In genomic region chr12:16840842-16841782, GRCm38 (mm10) we compare ENCODE assay signal across 10 mouse cellular contexts. TPM values are rescaled to one million over a fixed set of nuclear protein-coding genes. Genes with fewer than 3 reads are reported as not detected.
A peak's percentile ranks its signal among the peaks of the same experiment; 100 is the strongest.
DNase-seq lines count a peak whose midpoint lies in the region; ATAC-seq lines count a peak whose summit lies in the region.
"Had no signal": no experiment of that assay in that cellular context is flagged by ENCODE, and none has a peak within 500 bp of the region (broad histone marks: within the 10 kb centered on the region; RNA-seq: fewer than 3 reads in every experiment).

No protein-coding gene starts in this region.

- no peak overlapping the region for H3K4me3 ChIP-seq in hindbrain, embryonic 12.5 days
- H3K4me3 ChIP-seq: hindbrain, embryonic 15.5 days; limb, embryonic 15.5 days had no signal

- no peak overlapping the region for H3K4me2 ChIP-seq in hindbrain, embryonic 12.5 days (replicated peaks)
- H3K4me2 ChIP-seq: hindbrain, embryonic 15.5 days; limb, embryonic 15.5 days had no signal

- H3K9me3 ChIP-seq in hindbrain, embryonic 12.5 days (replicated peaks): no peaks in the 10 kb centered on the region; the same call in 1 of the 2 replicates
- H3K9me3 ChIP-seq: hindbrain, embryonic 15.5 days; limb, embryonic 15.5 days had no signal

- H3K36me3 ChIP-seq in hindbrain, embryonic 12.5 days: no peaks in the 10 kb centered on the region
- H3K36me3 ChIP-seq: hindbrain, embryonic 15.5 days; limb, embryonic 15.5 days had no signal

- no peak overlapping the region for H3K27ac ChIP-seq in hindbrain, embryonic 12.5 days
- H3K27ac ChIP-seq: hindbrain, embryonic 15.5 days; limb, embryonic 15.5 days had no signal

- peak; percentile 39; the same call in 1 of the 2 replicates for ATAC-seq in megakaryocyte progenitor cell, adult 5-6 weeks (replicated peaks; ENCODE audit: poor library complexity)
- no peak for ATAC-seq in granulocyte monocyte progenitor cell, adult 5-6 weeks (replicated peaks; ENCODE audit: poor library complexity, severe bottlenecking)
- no peak for ATAC-seq in hindbrain, embryonic 12.5 days (ENCODE audit: low FRiP score)

- 81% methylated on average over 8 of the region's 8 CpGs for WGBS in hindbrain, embryonic 12.5 days

- intact Hi-C loops in heart, postnatal 25 days (cut with DNase I): no loop called here
- intact Hi-C loops in left cerebral cortex, postnatal 36 days (cut with DNase I): no loop called here

- H3K27me3 ChIP-seq in hindbrain, embryonic 12.5 days: no peaks in the 10 kb centered on the region
- H3K27me3 ChIP-seq: hindbrain, embryonic 15.5 days; limb, embryonic 15.5 days had no signal

- H3K4me1 ChIP-seq in hindbrain, embryonic 12.5 days: no peaks in the 10 kb centered on the region
- H3K4me1 ChIP-seq: hindbrain, embryonic 15.5 days had no signal

- H3K9ac ChIP-seq in hindbrain, embryonic 12.5 days: no peak overlapping the region
- H3K9ac ChIP-seq: hindbrain, embryonic 15.5 days; limb, embryonic 15.5 days had no signal

- DNase-seq in gastrocnemius, adult 18-20 months (ENCODE audit: low spot score): peak; percentile 45
- no peak for DNase-seq in gastrocnemius, postnatal 10 days
- peak; percentile 65 for DNase-seq in adrenal gland, postnatal 10 days
- DNase-seq in heart, postnatal 25 days (ENCODE audit: low spot score): peak; percentile 36
- no peak for DNase-seq in left cerebral cortex, postnatal 36 days (ENCODE audit: low spot score in 2 of 2)

RNA-seq across cellular contexts. Expression of gene E2f6, which starts 30.3 kb away (rescaled TPM):
- total RNA-seq in gastrocnemius, adult 18-20 months (2021): 100 to 1,000 TPM; 143 to 161 TPM
- total RNA-seq in gastrocnemius, postnatal 10 days (2021): 10 to 100 TPM; 57.2 to 60.9 TPM
- total RNA-seq in adrenal gland, postnatal 10 days (2021): 10 to 100 TPM; 27.5 to 43.8 TPM
- 10 to 100 TPM; 67.2 to 69.3 TPM for total RNA-seq in heart, postnatal 25 days (2021)
- total RNA-seq in megakaryocyte progenitor cell, adult 5-6 weeks (2015): 51.7 and 60.3 TPM in 2 replicates
- total RNA-seq in megakaryocyte progenitor cell, adult 5-6 weeks (2017): 49.2 and 49.9 TPM in 2 replicates
- total RNA-seq in granulocyte monocyte progenitor cell, adult 5-6 weeks (2014; fragmentation: Nextera tagmentation): 41.0 and 41.9 TPM in 2 replicates
- 38.8 and 43.9 TPM in 2 replicates for total RNA-seq in granulocyte monocyte progenitor cell, adult 5-6 weeks (2017)
- 65.9 and 75.6 TPM in 2 replicates for polyA plus RNA-seq in hindbrain, embryonic 12.5 days (2016; fragmentation: Nextera tagmentation; extraction: Ambion mirVana)
- total RNA-seq in left cerebral cortex, postnatal 36 days (2021): 10 to 100 TPM; 32.4 to 37.5 TPM

RNA-seq across cellular contexts. Expression of gene Greb1, which starts 40.4 kb away (rescaled TPM):
- total RNA-seq in gastrocnemius, adult 18-20 months (2021): 1 to 10 TPM in 1 of 2 experiments, under 1 TPM in 1; 0.43 to 3.9 TPM
- total RNA-seq in gastrocnemius, postnatal 10 days (2021): under 1 TPM; 0.59 to 0.66 TPM
- total RNA-seq in adrenal gland, postnatal 10 days (2021): 10 to 100 TPM; 19.3 to 37.1 TPM
- total RNA-seq in heart, postnatal 25 days (2021): under 1 TPM; 0.31 TPM
- total RNA-seq in megakaryocyte progenitor cell, adult 5-6 weeks (2015): 0.02 TPM in 1 of 2 replicates, not detected in the other
- 0.04 and 0.17 TPM in 2 replicates for total RNA-seq in megakaryocyte progenitor cell, adult 5-6 weeks (2017)
- 0.49 TPM in 1 of 2 replicates, not detected in the other for total RNA-seq in granulocyte monocyte progenitor cell, adult 5-6 weeks (2014; fragmentation: Nextera tagmentation)
- 0.13 and 0.26 TPM in 2 replicates for total RNA-seq in granulocyte monocyte progenitor cell, adult 5-6 weeks (2017)
- polyA plus RNA-seq in hindbrain, embryonic 12.5 days (2016; fragmentation: Nextera tagmentation; extraction: Ambion mirVana): 4.5 and 6.5 TPM in 2 replicates
- 1 to 10 TPM; 1.5 to 1.9 TPM for total RNA-seq in left cerebral cortex, postnatal 36 days (2021)

RNA-seq across cellular contexts. Expression of gene Rock2, which starts 53.6 kb away (rescaled TPM):
- 10 to 100 TPM; 71.6 to 89.3 TPM for total RNA-seq in gastrocnemius, adult 18-20 months (2021)
- 100 to 1,000 TPM; 102 to 115 TPM for total RNA-seq in gastrocnemius, postnatal 10 days (2021)
- total RNA-seq in adrenal gland, postnatal 10 days (2021): 10 to 100 TPM; 49.0 to 67.2 TPM
- total RNA-seq in heart, postnatal 25 days (2021): 10 to 100 TPM; 72.8 to 84.7 TPM
- total RNA-seq in megakaryocyte progenitor cell, adult 5-6 weeks (2015): 56.7 and 64.2 TPM in 2 replicates
- 45.8 and 69.0 TPM in 2 replicates for total RNA-seq in megakaryocyte progenitor cell, adult 5-6 weeks (2017)
- 43.1 and 49.4 TPM in 2 replicates for total RNA-seq in granulocyte monocyte progenitor cell, adult 5-6 weeks (2014; fragmentation: Nextera tagmentation)
- 65.1 and 65.9 TPM in 2 replicates for total RNA-seq in granulocyte monocyte progenitor cell, adult 5-6 weeks (2017)
- 25.4 and 25.6 TPM in 2 replicates for polyA plus RNA-seq in hindbrain, embryonic 12.5 days (2016; fragmentation: Nextera tagmentation; extraction: Ambion mirVana)
- total RNA-seq in left cerebral cortex, postnatal 36 days (2021): 100 to 1,000 TPM; 122 to 152 TPM

Comparison
In these comparisons a context has a peak if more than half of its experiments do, and no peak if none do; other contexts are left out.
1. DNase-seq: peak in gastrocnemius, adult 18-20 months (single experiment), adrenal gland, postnatal 10 days (single experiment) and heart, postnatal 25 days (single experiment); none in gastrocnemius, postnatal 10 days (single experiment) and left cerebral cortex, postnatal 36 days (0 of 2).
2. RNA of gene Greb1, which starts 40.4 kb away (total RNA-seq): 19.3 to 37.1 TPM in adrenal gland, postnatal 10 days; 0.43 to 3.9 TPM in gastrocnemius, adult 18-20 months, 1.5 to 1.9 TPM in left cerebral cortex, postnatal 36 days, 0.59 to 0.66 TPM in gastrocnemius, postnatal 10 days, 0.13 to 0.49 TPM in granulocyte monocyte progenitor cell, adult 5-6 weeks, 0.31 TPM in heart, postnatal 25 days and 0.02 to 0.17 TPM in megakaryocyte progenitor cell, adult 5-6 weeks; every median in the first group is over 4 times any median in the second.